Mouse (Mus musculus) ovary, postnatal 14 days (tissue): ENCODE data around the gene St13.

Source experiments
- DNase-seq: peaks from one replicate; pipeline ENCODE4 v3.0.0; 2022; ENCODE audit warnings: low spot score

St13 gene

GRCm38 (mm10) chr15:81319462-81319861 is 80.4 kb downstream of the St13 start:
- no peak for DNase-seq

- no peak for DNase-seq
Measured at GRCm38 (mm10) chr15:81313928-81314327, 85.9 kb downstream of the St13 start.
